Mouse (Mus musculus) kidney, embryonic 16.5 days (tissue): ENCODE data around the gene Fscn3. TPM values are rescaled to one million over a fixed set of nuclear protein-coding genes. Genes with fewer than 3 reads are reported as not detected.

Source experiments
- ATAC-seq: fragments of 200-750 bp; cut with Nextera tagmentation; 2 replicates; pipeline ENCODE4 v1.8.0; 2017; ENCODE audit warnings: moderate TSS enrichment; ENCODE audit not compliant: low FRiP score, low TSS enrichment
- H3K27ac ChIP-seq: fragments of 300-500 bp; sonication (generic); 2 replicates; pipeline ENCODE4 v1.5.1; 2014; ENCODE audit warnings: low read length
- H3K27me3 ChIP-seq: fragments of 300-500 bp; sonication (generic); 2 replicates; pipeline ENCODE4 v1.6.1; 2014; ENCODE audit warnings: low read length, control low read depth, mixed read lengths; ENCODE audit not compliant: insufficient read depth
- H3K36me3 ChIP-seq: fragments of 300-500 bp; sonication (generic); 2 replicates; pipeline ENCODE4 v1.6.1; 2014; ENCODE audit warnings: low read length, control low read depth, mixed read lengths; ENCODE audit not compliant: insufficient read depth
- H3K4me1 ChIP-seq: fragments of 300-500 bp; sonication (generic); 2 replicates; pipeline ENCODE4 v1.6.1; 2014; ENCODE audit warnings: low read length, control low read depth, mixed read lengths; ENCODE audit not compliant: insufficient read depth
- H3K4me2 ChIP-seq: fragments of 300-500 bp; sonication (generic); replicated peaks from 2 replicates; pipeline ENCODE4 v1.6.1; 2014; ENCODE audit warnings: low read depth, low read length
- H3K4me3 ChIP-seq: fragments of 300-500 bp; sonication (generic); 2 replicates; pipeline ENCODE4 v1.5.1; 2014; ENCODE audit warnings: mild to moderate bottlenecking, low read length
- H3K9ac ChIP-seq: fragments of 300-500 bp; sonication (generic); replicated peaks from 2 replicates; pipeline ENCODE4 v1.6.1; 2014; ENCODE audit warnings: low read length
- H3K9me3 ChIP-seq: fragments of 300-500 bp; sonication (generic); 2 replicates; pipeline ENCODE4 v1.6.1; 2016; ENCODE audit warnings: low read length, control low read depth
- whole genome bisulfite sequencing: fragments of 180-500 bp; shearing (Covaris S2); extraction: QIAGEN DNeasy Blood & Tissue Kit; methylation state at CpG from one replicate; pipeline ENCODE4 v1.1.7; 2014; 5-methylcytosine and 5-hydroxymethylcytosine counted together
- polyA plus RNA-seq: library from polyadenylated mRNA; unstranded; fragments of >200 nt; fragmentation: Nextera tagmentation; extraction: Ambion mirVana; gene quantifications from 2 replicates; pipeline ENCODE4 v1.2.1, GENCODE M21; 2015

Gene Fscn3
- polyA plus RNA-seq, 1 experiment from 2014 or later = not detected

DNA sequence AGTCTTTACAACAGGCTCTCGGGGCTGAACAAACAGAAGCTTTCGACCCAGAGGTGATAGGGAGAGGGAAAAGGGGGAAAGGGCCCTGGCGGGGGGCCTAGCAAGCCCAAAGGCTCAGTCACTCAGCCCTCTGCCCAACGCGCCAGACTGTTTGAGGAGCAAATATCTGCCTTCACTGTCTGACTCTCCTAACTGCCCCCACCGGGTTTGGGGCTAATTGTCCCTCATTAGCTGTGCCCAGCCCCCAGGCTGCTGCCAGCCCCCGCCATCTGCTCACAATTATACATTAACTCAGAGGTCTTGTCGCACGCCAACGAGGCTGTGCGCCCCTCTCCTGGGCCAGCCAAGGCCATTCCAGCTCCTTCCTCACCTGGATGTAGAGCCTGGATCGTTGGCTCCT, 23.4 kb downstream of the Fscn3 start:
- H3K36me3 ChIP-seq = no peaks in the 10 kb centered on the region
- no peak overlapping the region for H3K4me3 ChIP-seq
- H3K4me1 ChIP-seq = no peaks in the 10 kb centered on the region
- ATAC-seq = no peak
- H3K9ac ChIP-seq = no peak overlapping the region
- H3K27me3 ChIP-seq = peaks cover 36% of the 10 kb centered on the region
- no peak overlapping the region for H3K4me2 ChIP-seq
- no peaks in the 10 kb centered on the region for H3K9me3 ChIP-seq
- H3K27ac ChIP-seq = no peak overlapping the region
- WGBS = 3% methylated on average over 12 of the region's 12 CpGs

GRCm38 (mm10) chr6:28459221-28459668, 31.7 kb downstream of the Fscn3 start:
- no peak overlapping the region for H3K4me2 ChIP-seq
- H3K4me3 ChIP-seq = no peak overlapping the region
- H3K9me3 ChIP-seq = no peaks in the 10 kb centered on the region
- H3K36me3 ChIP-seq = no peaks in the 10 kb centered on the region
- peaks cover 1% of the 10 kb centered on the region; the same call in 1 of the 2 replicates for H3K27me3 ChIP-seq
- H3K27ac ChIP-seq = no peak overlapping the region
- no peak overlapping the region for H3K9ac ChIP-seq
- ATAC-seq = no peak
- H3K4me1 ChIP-seq = no peaks in the 10 kb centered on the region

DNA sequence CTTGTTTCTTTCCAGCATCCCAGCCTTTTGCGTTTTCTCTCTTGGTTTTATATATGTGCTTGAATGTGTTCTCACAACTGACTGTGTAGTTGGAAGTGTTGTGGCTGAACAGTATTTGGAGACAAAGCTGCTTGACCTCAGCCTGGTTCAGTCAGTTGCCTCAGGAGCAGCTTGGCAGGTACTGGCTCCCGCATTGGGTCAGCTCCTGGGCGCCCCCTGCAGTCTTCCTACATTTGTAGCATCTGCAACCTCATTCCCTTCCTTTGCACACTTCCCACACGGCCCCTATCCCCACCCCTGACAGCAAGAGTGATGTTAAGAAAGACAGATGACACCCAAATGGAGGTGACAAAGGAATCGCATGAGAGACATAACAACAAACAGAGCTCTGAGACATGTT, 32.9 kb downstream of the Fscn3 start:
- Histone ChIP-seq H3K4me2 (no peak overlapping the region), H3K9me3 (no peaks in the 10 kb centered on the region), H3K9ac (no peak overlapping the region), H3K4me1 (0 out of 2 replicates have a peak, but pooled peaks cover 3% of the 10 kb centered on the region), H3K27me3 (no peaks in the 10 kb centered on the region), H3K27ac (no peak overlapping the region), H3K36me3 (no peaks in the 10 kb centered on the region), H3K4me3 (no peak overlapping the region)
- no peak for ATAC-seq
- 6% methylated on average over 5 of the region's 5 CpGs for WGBS

GRCm38 (mm10) chr6:28464630-28465029, 37.0 kb downstream of the Fscn3 start:
- no peak overlapping the region for H3K9ac ChIP-seq
- 17% methylated on average over 6 of the region's 6 CpGs for WGBS
- H3K27me3 ChIP-seq = no peaks in the 10 kb centered on the region
- no peaks in the 10 kb centered on the region for H3K36me3 ChIP-seq
- no peak for ATAC-seq
- no peak overlapping the region for H3K27ac ChIP-seq
- H3K4me2 ChIP-seq = no peak overlapping the region
- H3K4me1 ChIP-seq = 0 out of 2 replicates have a peak, but pooled peaks cover 3% of the 10 kb centered on the region
- H3K4me3 ChIP-seq = no peak overlapping the region
- no peaks in the 10 kb centered on the region for H3K9me3 ChIP-seq

DNA sequence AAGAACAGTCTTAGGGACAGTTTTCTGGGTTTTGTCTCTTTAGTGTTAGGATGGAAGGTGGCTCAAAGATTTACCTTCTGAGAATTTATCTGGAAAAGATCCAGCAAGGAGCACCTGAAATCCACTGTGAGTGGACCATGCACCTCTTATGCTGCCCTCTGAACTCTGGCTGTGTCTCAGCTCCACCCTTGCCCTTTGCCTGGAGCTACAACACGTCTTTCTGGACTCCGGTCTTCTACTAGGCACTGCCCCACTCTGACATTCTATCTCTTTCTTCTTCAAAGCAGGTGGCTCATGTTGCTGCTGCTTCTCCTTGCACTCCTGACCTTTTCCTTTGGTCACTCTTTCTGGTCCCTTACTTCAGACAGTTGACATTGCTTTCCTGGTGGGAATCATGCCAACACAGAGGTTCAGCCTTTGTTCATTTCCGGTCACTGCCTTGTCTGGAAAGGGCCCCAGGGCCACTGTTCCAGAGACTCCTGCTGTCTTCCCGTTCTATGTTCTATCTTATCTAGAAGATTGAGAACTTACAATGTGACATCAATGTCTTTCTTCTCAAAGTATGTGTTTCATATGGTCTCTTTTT, 42.5 kb downstream of the Fscn3 start:
- no peak overlapping the region for H3K9ac ChIP-seq
- H3K4me1 ChIP-seq = no peaks in the 10 kb centered on the region
- ATAC-seq = no peak
- 40% methylated on average over 4 of the region's 4 CpGs for WGBS
- H3K36me3 ChIP-seq = no peaks in the 10 kb centered on the region
- H3K4me3 ChIP-seq = no peak overlapping the region
- H3K4me2 ChIP-seq = no peak overlapping the region
- no peaks in the 10 kb centered on the region for H3K9me3 ChIP-seq
- no peak overlapping the region for H3K27ac ChIP-seq
- H3K27me3 ChIP-seq = no peaks in the 10 kb centered on the region

GRCm38 (mm10) chr6:28470621-28471020, 43.0 kb downstream of the Fscn3 start:
- ATAC-seq = no peak
- WGBS = 77% methylated on average over 5 of the region's 5 CpGs

DNA sequence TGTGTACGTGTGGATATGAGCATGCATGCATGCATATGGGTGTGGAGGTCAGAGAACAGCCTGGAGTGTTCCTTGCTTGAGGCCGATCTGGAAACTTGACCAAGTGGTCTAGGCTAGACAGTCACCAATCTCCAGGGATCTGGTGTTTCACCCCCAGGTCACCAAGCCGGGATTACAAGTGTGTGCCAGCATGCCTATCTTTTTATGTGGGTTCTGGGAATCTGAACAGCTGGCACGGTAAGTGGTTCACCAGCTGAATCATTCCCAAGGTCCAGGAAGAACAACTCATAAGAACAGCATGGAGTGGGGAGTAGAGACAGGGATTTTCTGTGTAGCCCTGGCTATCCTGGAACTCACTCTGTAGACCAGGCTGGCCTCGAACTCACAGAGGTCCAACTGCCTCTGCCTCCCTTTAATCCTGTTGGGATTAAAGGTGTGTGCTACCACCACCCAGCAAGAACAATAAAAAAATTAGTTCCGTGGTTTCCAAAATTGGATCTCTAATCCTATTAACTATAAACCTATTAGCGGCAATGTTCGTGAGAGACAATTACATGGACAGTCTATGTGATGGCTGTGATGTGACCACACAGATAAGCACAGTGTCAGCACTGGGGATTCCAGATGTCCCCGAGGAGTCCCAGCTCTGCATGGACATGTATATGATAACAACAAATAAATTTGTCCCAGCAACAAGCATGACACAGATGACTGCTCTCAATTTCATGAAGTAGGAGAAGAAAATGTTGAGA, 43.9 kb downstream of the Fscn3 start:
- WGBS = 88% methylated on average over 9 of the region's 9 CpGs
- ATAC-seq = no peak
- no peak overlapping the region for H3K4me2 ChIP-seq
- H3K36me3 ChIP-seq = no peaks in the 10 kb centered on the region
- no peak overlapping the region for H3K27ac ChIP-seq
- no peaks in the 10 kb centered on the region for H3K4me1 ChIP-seq
- no peak overlapping the region for H3K4me3 ChIP-seq
- no peaks in the 10 kb centered on the region for H3K27me3 ChIP-seq
- no peaks in the 10 kb centered on the region for H3K9me3 ChIP-seq
- H3K9ac ChIP-seq = no peak overlapping the region

More at GRCm38 (mm10) chr6:28470621-28471020, 43.0 kb downstream of the Fscn3 start:
- H3K4me2 ChIP-seq = no peak overlapping the region
- H3K4me1 ChIP-seq = no peaks in the 10 kb centered on the region
- no peak overlapping the region for H3K4me3 ChIP-seq
- no peak overlapping the region for H3K27ac ChIP-seq
- H3K9ac ChIP-seq = no peak overlapping the region
- no peaks in the 10 kb centered on the region for H3K36me3 ChIP-seq
- H3K9me3 ChIP-seq = no peaks in the 10 kb centered on the region
- no peaks in the 10 kb centered on the region for H3K27me3 ChIP-seq

DNA sequence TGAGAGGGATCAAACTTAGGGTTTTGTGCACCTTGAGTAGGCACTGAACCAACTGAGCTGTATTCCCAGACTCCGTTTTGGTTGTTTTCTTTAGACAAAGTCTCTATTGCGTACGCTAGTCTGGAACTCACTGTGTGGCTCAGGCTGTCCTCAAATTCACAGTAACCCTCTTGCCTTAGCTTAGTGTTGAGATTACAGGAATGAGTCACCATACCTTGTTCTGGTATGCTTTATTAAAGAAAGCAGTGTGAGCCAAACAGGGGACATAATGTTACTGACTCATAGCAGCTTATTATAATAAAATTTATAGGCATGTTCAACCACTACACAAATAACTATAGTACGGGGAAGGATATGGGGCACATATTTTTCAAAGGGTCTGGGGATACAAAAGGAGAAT, 46.6 kb downstream of the Fscn3 start:
- no peak overlapping the region for H3K9ac ChIP-seq
- H3K27ac ChIP-seq = no peak overlapping the region
- H3K27me3 ChIP-seq = no peaks in the 10 kb centered on the region
- H3K4me3 ChIP-seq = no peak overlapping the region
- no peaks in the 10 kb centered on the region for H3K36me3 ChIP-seq
- no peaks in the 10 kb centered on the region for H3K9me3 ChIP-seq
- H3K4me1 ChIP-seq = 0 out of 2 replicates have a peak, but pooled peaks cover 3% of the 10 kb centered on the region
- WGBS = 88% methylated on average over 4 of the region's 4 CpGs
- ATAC-seq = no peak
- H3K4me2 ChIP-seq = no peak overlapping the region

DNA sequence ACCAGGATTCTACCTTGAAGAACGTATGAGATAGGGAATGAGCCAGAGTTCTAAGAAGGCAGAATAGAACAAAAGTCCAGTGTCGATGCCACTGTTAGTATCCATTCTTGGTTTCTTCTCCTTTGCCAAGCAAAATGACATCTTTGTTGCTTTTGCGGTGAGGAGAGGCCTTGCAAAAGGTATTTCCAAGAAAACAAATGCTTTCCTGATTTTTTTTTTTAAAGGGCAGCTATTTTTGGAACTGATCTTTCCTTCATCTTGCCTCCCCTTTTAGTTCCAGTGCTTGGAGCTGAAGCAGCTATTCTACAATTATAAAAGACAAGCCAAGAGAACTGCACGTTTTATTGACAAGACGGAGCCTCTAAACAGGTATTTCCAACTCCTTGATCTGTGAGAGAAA, 47.2 kb downstream of the Fscn3 start, which contains the start of gene Snd1:
Snd1 (plus strand) TSS at position 301 of the 400 bp plus-strand sequence.
- Histone ChIP-seq H3K9me3 (no peaks in the 10 kb centered on the region), H3K36me3 (no peaks in the 10 kb centered on the region), H3K27me3 (no peaks in the 10 kb centered on the region), H3K4me1 (0 out of 2 replicates have a peak, but pooled peaks cover 3% of the 10 kb centered on the region), H3K9ac (no peak within 1 kb of the TSS), H3K4me2 (no peak within 1 kb of the TSS), H3K4me3 (no peak within 1 kb of the TSS), H3K27ac (no peak within 1 kb of the TSS)
- 78% methylated on average over 5 of the region's 5 CpGs for WGBS
- no peak for ATAC-seq
